28 mouse cellular contexts compared by ENCODE assay signal in genomic region chr19:61256166-61256887, GRCm38 (mm10). TPM values are rescaled to one million over a fixed set of nuclear protein-coding genes. Genes with fewer than 3 reads are reported as not detected.
DNase-seq lines count a peak whose midpoint lies in the region; ATAC-seq and TF ChIP-seq lines count a peak whose summit lies in the region.
"Had no signal": no experiment of that assay in that cellular context is flagged by ENCODE, and none has a peak within 500 bp of the region (broad histone marks: within the 10 kb centered on the region; RNA-seq: fewer than 3 reads in every experiment).

No protein-coding gene starts in this region.

- no peak for ATAC-seq in kidney, postnatal 0 days (replicated peaks; ENCODE audit: low FRiP score, low read depth)
- ATAC-seq in megakaryocyte-erythroid progenitor cell, adult 5-6 weeks (replicated peaks; ENCODE audit: low FRiP score, low TSS enrichment, poor library complexity, severe bottlenecking) = peak; percentile 37; the same call in 1 of the 2 replicates
- ATAC-seq: activated CD4-positive, CD25-positive, alpha-beta regulatory T cell, adult 4 months; CD4-positive, CD25-positive, alpha-beta regulatory T cell, adult 4 months; Patski had no signal

- 86% methylated on average over 7 of the region's 7 CpGs for WGBS in kidney, postnatal 0 days

- TF ChIP-seq CTCF in kidney, postnatal 0 days (IDR thresholded peaks at IDR 0.05; ENCODE audit: low read depth) = no peak
- no peak for TF ChIP-seq CTCF in MEL (IDR thresholded peaks at IDR 0.05 in 2 of 3, conservative IDR thresholded peaks at IDR 0.05 in 1 of 3; ENCODE audit: control insufficient read depth in 1 of 3, insufficient read depth in 1 of 3, low read depth in 2 of 3, low read length in 3 of 3, poor library complexity in 1 of 3, severe bottlenecking in 1 of 3)

- H3K4me2 ChIP-seq in kidney, postnatal 0 days (ENCODE audit: low read length) = no peak overlapping the region

- H3K9ac ChIP-seq in kidney, postnatal 0 days (ENCODE audit: low read depth, low read length) = no peak overlapping the region
- no peak overlapping the region for H3K9ac ChIP-seq in MEL (ENCODE audit: control insufficient read depth, low read depth, low read length, poor library complexity, severe bottlenecking)

- no peaks in the 10 kb centered on the region for H3K36me3 ChIP-seq in kidney, postnatal 0 days (ENCODE audit: insufficient read depth, low read length)
- no peaks in the 10 kb centered on the region for H3K36me3 ChIP-seq in MEL (ENCODE audit: control insufficient read depth in 1 of 2, insufficient read depth in 2 of 2, low read length in 2 of 2)
- H3K36me3 ChIP-seq: G1E had no signal

- no peak overlapping the region for H3K4me3 ChIP-seq in kidney, postnatal 0 days (replicated peaks; ENCODE audit: low read depth, low read length)
- H3K4me3 ChIP-seq in MEL (ENCODE audit: control insufficient read depth in 1 of 2, insufficient read depth in 1 of 2, low read depth in 2 of 2, low read length in 2 of 2) = no peak overlapping the region

- peak; percentile 64 to 66 for TF ChIP-seq EP300 in MEL (IDR thresholded peaks at IDR 0.05; ENCODE audit: low read depth in 1 of 2, low read length in 2 of 2)

- H3K4me1 ChIP-seq in kidney, postnatal 0 days (replicated peaks; ENCODE audit: insufficient read depth, low read length) = no peaks in the 10 kb centered on the region
- peaks cover 3 to 6% of the 10 kb centered on the region in 2 experiments; a peak in 2 of 4 replicates for H3K4me1 ChIP-seq in MEL (ENCODE audit: control insufficient read depth in 1 of 2, insufficient read depth in 2 of 2, low read length in 2 of 2)

- no peak overlapping the region for H3K27ac ChIP-seq in kidney, postnatal 0 days
- H3K27ac ChIP-seq in MEL (ENCODE audit: control insufficient read depth, low read depth, low read length) = no peak overlapping the region

- no peak for TF ChIP-seq POLR2A in MEL (IDR thresholded peaks at IDR 0.05; ENCODE audit: control insufficient read depth in 1 of 2, insufficient read depth in 1 of 2, low read depth in 1 of 2, low read length in 2 of 2, poor library complexity in 1 of 2)

- DNase-seq in heart, adult 11 months = peak; percentile 70
- no peak for DNase-seq in heart, postnatal 10 days
- DNase-seq in kidney, postnatal 0 days (ENCODE audit: low spot score) = peak; percentile 0
- no peak for DNase-seq in kidney, adult 18-20 months
- peak; percentile 48 for DNase-seq in MEL (ENCODE audit: low read depth, low spot score)
- no peak for DNase-seq in retina, postnatal 1 day
- no peak for DNase-seq in cerebellum, adult 11-12 months
- DNase-seq: adrenal gland, adult 2 months; adrenal gland, adult 8-10 months; adrenal gland, postnatal 10 days; adrenal gland, postnatal 14 days; adrenal gland, postnatal 25 days; adrenal gland, postnatal 36 days; B cell, adult 2 months; cerebellum, adult 11 months; cerebellum, adult 18-20 months; cerebellum, adult 2 months had no signal

- H3K79me2 ChIP-seq in MEL (ENCODE audit: control insufficient read depth, insufficient read depth, low read length, poor library complexity) = no peaks in the 10 kb centered on the region

- H3K27me3 ChIP-seq in kidney, postnatal 0 days (ENCODE audit: insufficient read depth, low read length) = no peaks in the 10 kb centered on the region
- H3K27me3 ChIP-seq in MEL (ENCODE audit: control insufficient read depth in 1 of 2, insufficient read depth in 2 of 2, low read length in 2 of 2) = no peaks in the 10 kb centered on the region
- H3K27me3 ChIP-seq: CH12.LX, Patski had no signal

- no peak for TF ChIP-seq RAD21 in MEL (IDR thresholded peaks at IDR 0.05; ENCODE audit: low read depth, low read length)

- intact Hi-C loops in heart, postnatal 10 days (cut with DNase I) = no loop called here

- no peaks in the 10 kb centered on the region for H3K9me3 ChIP-seq in kidney, postnatal 0 days (replicated peaks; ENCODE audit: low read length)
- 0 out of 2 replicates have a peak, but pooled peaks cover 1% of the 10 kb centered on the region for H3K9me3 ChIP-seq in MEL (replicated peaks; ENCODE audit: insufficient read depth, low read length)
- H3K9me3 ChIP-seq: G1E had no signal

TF ChIP-seq in MEL, 35 proteins besides CTCF, POLR2A, EP300 and RAD21:
- TF ChIP-seq TCF12 (IDR thresholded peaks at IDR 0.05; ENCODE audit: low read depth, low read length) = peak; percentile 71; the same call in 1 of the 2 replicates
- TF ChIP-seq CHD2 (IDR thresholded peaks at IDR 0.05; ENCODE audit: low read length) = no peak
- no peak for TF ChIP-seq POLR2AphosphoS5 (IDR thresholded peaks at IDR 0.05; ENCODE audit: borderline replicate concordance, low read depth, low read length)
- no peak for TF ChIP-seq CHD1 (IDR thresholded peaks at IDR 0.05; ENCODE audit: low read depth, low read length)
- no peak for TF ChIP-seq KAT2A (conservative IDR thresholded peaks at IDR 0.05; ENCODE audit: low read depth, low read length)
- no peak for TF ChIP-seq MAZ (IDR thresholded peaks at IDR 0.05; ENCODE audit: low read depth, low read length)
- TF ChIP-seq E2F4 (IDR thresholded peaks at IDR 0.05; ENCODE audit: borderline replicate concordance, low read depth, low read length) = no peak
- no peak for TF ChIP-seq ZMIZ1 (IDR thresholded peaks at IDR 0.05; ENCODE audit: low read depth, low read length)
- no peak for TF ChIP-seq MEF2A (IDR thresholded peaks at IDR 0.05; ENCODE audit: extremely low read depth, insufficient replicate concordance, low read depth, low read length, poor library complexity, severe bottlenecking)
- 0 out of 2 replicates have a peak, but pooled peaks have one; percentile 12 for TF ChIP-seq USF1 (IDR thresholded peaks at IDR 0.05; ENCODE audit: low read depth, low read length)
- TF ChIP-seq SIN3A (IDR thresholded peaks at IDR 0.05; ENCODE audit: low read length) = no peak
- no peak; the same call in 1 of the 2 replicates for TF ChIP-seq JUND (IDR thresholded peaks at IDR 0.05; ENCODE audit: low read depth, low read length)
- TF ChIP-seq ZNF384 (IDR thresholded peaks at IDR 0.05; ENCODE audit: low read depth, low read length) = no peak
- TF ChIP-seq TAL1 (IDR thresholded peaks at IDR 0.05; ENCODE audit: low read length) = no peak
- TF ChIP-seq TBP (IDR thresholded peaks at IDR 0.05; ENCODE audit: low read depth, low read length) = no peak
- no peak for TF ChIP-seq NELFE (IDR thresholded peaks at IDR 0.05; ENCODE audit: low read depth, low read length)
- TF ChIP-seq MXI1 (IDR thresholded peaks at IDR 0.05; ENCODE audit: low read depth, low read length) = peak; percentile 29; the same call in 1 of the 2 replicates
- TF ChIP-seq RCOR1 (IDR thresholded peaks at IDR 0.05; ENCODE audit: low read depth, low read length) = peak; percentile 49; the same call in 1 of the 2 replicates
- peak; percentile 29; the same call in 1 of the 2 replicates for TF ChIP-seq BHLHE40 (IDR thresholded peaks at IDR 0.05; ENCODE audit: borderline replicate concordance, low read depth, low read length)
- TF ChIP-seq ZC3H11A (IDR thresholded peaks at IDR 0.05; ENCODE audit: low read depth, low read length) = no peak
- no peak; the same call in 1 of the 2 replicates for TF ChIP-seq POLR2AphosphoS2 (IDR thresholded peaks at IDR 0.05; ENCODE audit: low read length)
- TF ChIP-seq SMC3 (IDR thresholded peaks at IDR 0.05; ENCODE audit: low read depth, low read length) = no peak
- TF ChIP-seq HCFC1 (IDR thresholded peaks at IDR 0.05; ENCODE audit: low read depth, low read length) = no peak
- TF ChIP-seq MYC (IDR thresholded peaks at IDR 0.05; ENCODE audit: low read depth, low read length) = no peak
- TF ChIP-seq ETS1 (IDR thresholded peaks at IDR 0.05; ENCODE audit: low read depth, low read length) = peak; percentile 72; the same call in 1 of the 2 replicates
- TF ChIP-seq ELF1 (IDR thresholded peaks at IDR 0.05; ENCODE audit: low read depth, low read length) = no peak
- no peak for TF ChIP-seq USF2 (IDR thresholded peaks at IDR 0.05; ENCODE audit: borderline replicate concordance in 1 of 2, insufficient read depth in 1 of 2, low read depth in 1 of 2, low read length in 2 of 2)
- no peak for TF ChIP-seq ZKSCAN1 (IDR thresholded peaks at IDR 0.05; ENCODE audit: low read depth, low read length)
- peak; percentile 52 for TF ChIP-seq GATA1 (IDR thresholded peaks at IDR 0.05; ENCODE audit: low read depth, low read length)
- TF ChIP-seq MAX (IDR thresholded peaks at IDR 0.05; ENCODE audit: low read length) = no peak
- TF ChIP-seq GABPA (IDR thresholded peaks at IDR 0.05; ENCODE audit: low read depth, low read length) = no peak
- no peak for TF ChIP-seq UBTF (IDR thresholded peaks at IDR 0.05; ENCODE audit: borderline replicate concordance, insufficient read depth, low read depth, low read length)
- TF ChIP-seq NRF1 (IDR thresholded peaks at IDR 0.05; ENCODE audit: insufficient read depth, low read depth, low read length, poor library complexity, severe bottlenecking) = no peak

RNA-seq across cellular contexts. Expression of gene Csf2ra, which starts 28.1 kb away (rescaled TPM):
- total RNA-seq in heart, postnatal 10 days (2021) = 1 to 10 TPM; 8.9 to 9.7 TPM
- polyA plus RNA-seq in kidney, postnatal 0 days (2015; fragmentation: Nextera tagmentation; extraction: Ambion mirVana) = 16.9 and 21.5 TPM in 2 replicates
- not detected in 2 replicates for total RNA-seq in MEL (2012; rRNA removed)
- not detected for polyA plus RNA-seq in MEL (2012; ENCODE audit: insufficient read depth in 1 of 2, insufficient read length in 2 of 2, low read depth in 1 of 2, low replicate concordance in 2 of 2, missing spikeins in 1 of 2)
- total RNA-seq in megakaryocyte-erythroid progenitor cell, adult 5-6 weeks (2014; fragmentation: Nextera tagmentation) = 27.9 and 37.1 TPM in 2 replicates
- 6.1 and 16.6 TPM in 2 replicates for total RNA-seq in megakaryocyte-erythroid progenitor cell, adult 5-6 weeks (2017)

RNA-seq across cellular contexts. Expression of gene Gm21060, which starts 40.5 kb away (rescaled TPM):
- total RNA-seq in heart, postnatal 10 days (2021) = not detected
- not detected in 2 replicates for polyA plus RNA-seq in kidney, postnatal 0 days (2015; fragmentation: Nextera tagmentation; extraction: Ambion mirVana)
- not detected in 2 replicates for total RNA-seq in MEL (2012; rRNA removed)
- polyA plus RNA-seq in MEL (2012; ENCODE audit: insufficient read depth in 1 of 2, insufficient read length in 2 of 2, low read depth in 1 of 2, low replicate concordance in 2 of 2, missing spikeins in 1 of 2) = not detected
- not detected in 2 replicates for total RNA-seq in megakaryocyte-erythroid progenitor cell, adult 5-6 weeks (2014; fragmentation: Nextera tagmentation)
- total RNA-seq in megakaryocyte-erythroid progenitor cell, adult 5-6 weeks (2017) = not detected in 2 replicates
- total RNA-seq: adrenal gland, adult 18-20 months; adrenal gland, adult 2 months; adrenal gland, adult 8-10 months; adrenal gland, postnatal 10 days; adrenal gland, postnatal 14 days; adrenal gland, postnatal 25 days; adrenal gland, postnatal 36 days; adrenal gland, postnatal 4 days; CH12.LX; ES-E14; G1E had no signal
- polyA plus RNA-seq: activated CD4-positive, CD25-positive, alpha-beta regulatory T cell, adult 4 months; adrenal gland, adult 2 months; brain, embryonic 14.5 days; C2C12; CD4-positive, CD25-positive, alpha-beta regulatory T cell, adult 4 months; cerebellum, adult 2 months; G1E; Patski had no signal

Comparison
In these comparisons a context has a peak if more than half of its experiments do, and no peak if none do; other contexts are left out.
1. DNase-seq: peak in heart, adult 11 months (single experiment), kidney, postnatal 0 days (single experiment) and MEL (single experiment); none in heart, postnatal 10 days (0 of 2), kidney, adult 18-20 months (single experiment), retina, postnatal 1 day (single experiment) and cerebellum, adult 11-12 months (single experiment).